Mouse (Mus musculus): Measurements from ENCODE around the gene Rap1gap.

DNA sequence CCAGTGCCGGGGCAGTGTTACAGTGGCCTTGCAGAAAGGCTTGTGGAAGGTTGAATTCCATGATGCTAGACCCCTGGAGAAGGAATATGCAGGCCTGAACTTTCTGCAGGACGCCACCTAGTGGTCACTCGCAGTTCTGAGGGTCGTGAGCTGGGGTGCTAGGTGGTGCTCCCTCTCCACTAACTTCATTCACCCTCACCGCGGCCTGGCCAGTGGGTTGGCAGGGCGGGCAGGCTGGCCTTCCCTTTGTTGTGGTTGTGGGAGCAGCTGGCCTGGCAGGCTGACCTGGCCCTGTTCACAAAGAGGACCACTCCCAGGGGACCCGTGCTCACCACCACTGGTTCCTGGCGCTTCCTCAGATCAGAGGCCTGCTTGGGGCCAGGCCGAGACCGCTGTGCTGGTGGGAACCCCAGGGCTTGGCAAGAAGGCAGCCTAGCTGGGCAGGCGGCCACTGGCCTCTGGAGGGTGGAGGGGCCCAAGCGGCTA, 80.0 kb downstream of the Rap1gap start:
- TF ChIP-seq CTCF (IDR thresholded peaks at IDR 0.05; ENCODE audit: control insufficient read depth, insufficient read depth, insufficient read length) (peak; percentile 70), USF1 (IDR thresholded peaks at IDR 0.05; ENCODE audit: low read depth) (no peak), CEBPB (IDR thresholded peaks at IDR 0.05; ENCODE audit: low read depth) (no peak)

All from C2C12 (cell line).